Mouse (Mus musculus): ENCODE results near the gene Gm17364. TPM values are rescaled to one million over a fixed set of nuclear protein-coding genes. Genes with fewer than 3 reads are reported as not detected.

Gm17364 gene
- total RNA-seq, 2 experiments from 2014 or later = not detected

Other genes with a start within 250 kb of the Gm17364 start
- gene Mak, start 194.3 kb downstream of the Gm17364 start, total RNA-seq (2021) = not detected
- gene Gcm2, start 162.9 kb downstream of the Gm17364 start, total RNA-seq (2021) = not detected
- gene Sycp2l, start 159.7 kb downstream of the Gm17364 start, total RNA-seq (2021) = not detected
- gene Elovl2, start 53.6 kb downstream of the Gm17364 start, total RNA-seq (2021) = under 1 TPM; 0.33 to 0.60 TPM
- 10 to 100 TPM; 11.4 to 13.7 TPM for gene Smim13, start 24.1 kb downstream of the Gm17364 start, total RNA-seq (2021)
- 10 to 100 TPM; 18.0 to 21.5 TPM for gene Nedd9, start 213.4 kb upstream of the Gm17364 start, total RNA-seq (2021)

Data from adrenal gland, postnatal 36 days (tissue).